Mouse (Mus musculus) limb, embryonic 11.5 days (tissue): ENCODE results near the gene Tubd1. TPM values are rescaled to one million over a fixed set of nuclear protein-coding genes. Genes with fewer than 3 reads are reported as not detected.

Source experiments
- ATAC-seq: fragments of 200-750 bp; cut with Nextera tagmentation; 2 replicates; pipeline ENCODE4 v1.8.0; 2017; ENCODE audit warnings: low read depth; ENCODE audit not compliant: insufficient number of reproducible peaks, low FRiP score, low TSS enrichment
- DNase-seq: peaks from one replicate; pipeline ENCODE4 v3.0.0-alpha.2; 2015; ENCODE audit warnings: low spot score
- H3K27ac ChIP-seq: fragments of 300-500 bp; sonication (generic); replicated peaks from 2 replicates; pipeline ENCODE4 v1.5.1; 2014; ENCODE audit warnings: low read depth, mild to moderate bottlenecking, low read length
- H3K27me3 ChIP-seq: fragments of 300-500 bp; sonication (generic); 2 replicates; pipeline ENCODE4 v1.6.1; 2014; ENCODE audit warnings: mild to moderate bottlenecking, low read length, mixed read lengths; ENCODE audit not compliant: control insufficient read depth, insufficient read depth
- H3K36me3 ChIP-seq: fragments of 300-500 bp; sonication (generic); 2 replicates; pipeline ENCODE4 v1.6.1; 2014; ENCODE audit warnings: mild to moderate bottlenecking, low read length, moderate library complexity, mixed read lengths; ENCODE audit not compliant: control insufficient read depth, insufficient read depth
- H3K4me1 ChIP-seq: fragments of 300-500 bp; sonication (generic); 2 replicates; pipeline ENCODE4 v1.6.1; 2014; ENCODE audit warnings: low read length, mixed read lengths; ENCODE audit not compliant: control insufficient read depth, insufficient read depth
- H3K4me2 ChIP-seq: fragments of 300-500 bp; sonication (generic); 2 replicates; pipeline ENCODE4 v1.6.1; 2014; ENCODE audit warnings: low read depth, mild to moderate bottlenecking, moderate library complexity; ENCODE audit not compliant: severe bottlenecking
- H3K4me3 ChIP-seq: fragments of 300-500 bp; sonication (generic); 2 replicates; pipeline ENCODE4 v1.5.1; 2014; ENCODE audit warnings: low read depth, low read length
- H3K9ac ChIP-seq: fragments of 300-500 bp; sonication (generic); 2 replicates; pipeline ENCODE4 v1.6.1; 2014; ENCODE audit warnings: mild to moderate bottlenecking, low read length
- H3K9me3 ChIP-seq: fragments of 300-500 bp; sonication (generic); 2 replicates; pipeline ENCODE4 v1.6.1; 2016; ENCODE audit warnings: low read length; ENCODE audit not compliant: control insufficient read depth
- WGBS: fragments of 180-500 bp; shearing (Covaris S2); extraction: QIAGEN DNeasy Blood & Tissue Kit; methylation state at CpG from one replicate; pipeline ENCODE4 v1.1.7; 2014; 5-methylcytosine and 5-hydroxymethylcytosine counted together
- polyA plus RNA-seq: library from polyadenylated mRNA; unstranded; fragments of >200 nt; fragmentation: Nextera tagmentation; extraction: Ambion mirVana; gene quantifications from 2 replicates; pipeline ENCODE4 v1.2.1, GENCODE M21; 2014

Gene Tubd1
- polyA plus RNA-seq, 1 experiment from 2014 or later: 10.7 TPM

- ATAC-seq (no peak), DNase-seq (no peak)
- Histone ChIP-seq H3K27ac (no peak overlapping the region), H3K9me3 (no peaks in the 10 kb centered on the region), H3K36me3 (no peaks in the 10 kb centered on the region), H3K27me3 (no peaks in the 10 kb centered on the region), H3K4me2 (no peak overlapping the region), H3K4me1 (no peaks in the 10 kb centered on the region), H3K4me3 (no peak overlapping the region), H3K9ac (no peak overlapping the region)
- WGBS: 73% methylated on average over 25 of the region's 25 CpGs
Observed at GRCm38 (mm10) chr11:86578809-86579730, 34.3 kb downstream of the Tubd1 start.

GRCm38 (mm10) chr11:86579731-86580318, 35.0 kb downstream of the Tubd1 start:
- H3K4me2 ChIP-seq: no peak overlapping the region
- DNase-seq (no peak), ATAC-seq (no peak)
- no peaks in the 10 kb centered on the region for H3K9me3 ChIP-seq
- H3K4me3 ChIP-seq: no peak overlapping the region
- H3K9ac ChIP-seq: no peak overlapping the region
- no peaks in the 10 kb centered on the region for H3K36me3 ChIP-seq
- no peak overlapping the region for H3K27ac ChIP-seq
- H3K4me1 ChIP-seq: no peaks in the 10 kb centered on the region
- WGBS: 82% methylated on average over 10 of the region's 10 CpGs
- H3K27me3 ChIP-seq: no peaks in the 10 kb centered on the region

- 87% methylated on average over 9 of the region's 9 CpGs for WGBS
- no peak for ATAC-seq
- no peak overlapping the region for H3K9ac ChIP-seq
- H3K27me3 ChIP-seq: no peaks in the 10 kb centered on the region
- no peak overlapping the region for H3K4me3 ChIP-seq
- no peak overlapping the region for H3K4me2 ChIP-seq
- H3K9me3 ChIP-seq: no peaks in the 10 kb centered on the region
- DNase-seq: no peak
- no peaks in the 10 kb centered on the region for H3K36me3 ChIP-seq
- H3K4me1 ChIP-seq: no peaks in the 10 kb centered on the region
- no peak overlapping the region for H3K27ac ChIP-seq
Observed at GRCm38 (mm10) chr11:86580319-86581113, 35.7 kb downstream of the Tubd1 start.

GRCm38 (mm10) chr11:86581250-86581753, 36.5 kb downstream of the Tubd1 start:
- no peaks in the 10 kb centered on the region for H3K36me3 ChIP-seq
- ATAC-seq (no peak), DNase-seq (no peak)
- no peak overlapping the region for H3K9ac ChIP-seq
- no peak overlapping the region for H3K4me2 ChIP-seq
- no peak overlapping the region for H3K27ac ChIP-seq
- no peak overlapping the region for H3K4me3 ChIP-seq
- H3K9me3 ChIP-seq: no peaks in the 10 kb centered on the region
- no peaks in the 10 kb centered on the region for H3K27me3 ChIP-seq
- WGBS: 72% methylated on average over 11 of the region's 11 CpGs
- no peaks in the 10 kb centered on the region for H3K4me1 ChIP-seq

DNA sequence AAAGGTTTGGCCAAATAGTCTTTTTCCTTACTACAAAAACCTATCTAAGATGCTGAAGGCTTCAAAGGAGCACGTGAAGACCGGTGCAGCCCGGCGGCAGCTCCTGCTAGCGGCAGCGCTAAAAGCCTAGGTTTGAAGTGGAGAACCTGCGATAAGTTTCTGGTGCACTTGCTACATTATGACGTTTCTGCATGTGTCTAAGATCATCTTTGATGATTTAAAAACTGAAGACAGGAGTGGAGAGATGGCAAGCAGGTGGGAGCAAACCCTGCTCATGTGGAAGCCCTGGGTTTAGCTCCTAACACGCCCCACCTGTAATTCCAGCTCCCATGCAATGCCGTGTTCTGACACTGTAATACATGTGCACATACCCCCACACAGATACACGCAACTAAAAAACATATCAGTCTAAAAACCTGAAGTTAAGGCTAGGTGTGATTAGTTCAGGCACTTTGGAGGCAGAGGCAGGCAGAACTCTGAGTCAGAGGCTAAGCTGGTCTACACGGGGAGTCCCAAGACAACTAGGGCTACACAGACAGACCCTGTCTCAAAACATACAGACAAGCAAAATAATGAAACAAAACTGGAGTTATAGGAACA, 37.3 kb downstream of the Tubd1 start:
- no peaks in the 10 kb centered on the region for H3K36me3 ChIP-seq
- 92% methylated on average over 12 of the region's 12 CpGs for WGBS
- DNase-seq (no peak), ATAC-seq (no peak)
- H3K27me3 ChIP-seq: no peaks in the 10 kb centered on the region
- H3K27ac ChIP-seq: no peak overlapping the region
- no peaks in the 10 kb centered on the region for H3K9me3 ChIP-seq
- H3K9ac ChIP-seq: no peak overlapping the region
- H3K4me1 ChIP-seq: peaks cover 4% of the 10 kb centered on the region
- H3K4me2 ChIP-seq: no peak overlapping the region
- H3K4me3 ChIP-seq: no peak overlapping the region

DNA sequence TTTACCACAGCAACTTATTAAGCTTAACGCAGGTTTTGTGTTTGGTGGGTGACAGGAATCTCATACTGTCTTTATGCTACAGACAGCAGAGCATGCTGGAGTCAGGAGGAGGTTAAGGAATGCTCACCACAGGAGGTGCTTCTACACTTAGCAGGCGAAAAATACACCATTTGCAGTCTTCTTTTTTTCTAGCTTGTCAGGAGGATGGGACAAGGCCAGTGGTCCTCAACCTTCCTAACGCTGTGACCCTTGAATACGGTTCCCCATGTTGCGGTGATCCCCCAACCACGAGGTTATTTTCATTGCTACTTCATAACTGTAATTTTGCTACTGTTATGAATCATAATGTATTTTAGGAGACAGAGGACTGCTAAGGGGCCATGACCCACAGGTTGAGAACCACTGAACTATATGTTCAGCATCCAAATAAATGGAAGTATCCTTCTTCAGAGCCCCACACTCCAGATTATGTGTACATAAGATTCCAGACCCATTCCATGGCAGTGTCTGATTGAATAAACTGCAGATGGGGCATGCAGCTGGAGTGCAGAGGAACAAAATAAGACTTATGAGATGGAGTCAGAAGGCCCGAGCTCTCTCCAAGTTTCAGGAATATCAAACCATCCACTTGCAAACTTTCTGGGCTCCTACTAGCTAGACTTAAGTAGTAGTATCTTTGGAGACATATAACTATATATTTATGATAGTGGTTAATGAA, 37.9 kb downstream of the Tubd1 start:
- Histone ChIP-seq H3K27ac (no peak overlapping the region), H3K9ac (no peak overlapping the region), H3K36me3 (no peaks in the 10 kb centered on the region), H3K9me3 (no peaks in the 10 kb centered on the region), H3K4me1 (peaks cover 9% of the 10 kb centered on the region), H3K4me3 (no peak overlapping the region), H3K27me3 (no peaks in the 10 kb centered on the region), H3K4me2 (no peak overlapping the region)
- ATAC-seq (no peak), DNase-seq (no peak)
- 85% methylated on average over 7 of the region's 7 CpGs for WGBS

GRCm38 (mm10) chr11:86583313-86583825, 38.6 kb downstream of the Tubd1 start:
- Histone ChIP-seq H3K36me3 (no peaks in the 10 kb centered on the region), H3K4me3 (no peak overlapping the region), H3K27ac (no peak overlapping the region), H3K27me3 (no peaks in the 10 kb centered on the region), H3K9me3 (no peaks in the 10 kb centered on the region), H3K9ac (no peak overlapping the region), H3K4me2 (no peak overlapping the region), H3K4me1 (peaks cover 9% of the 10 kb centered on the region)
- WGBS: 93% methylated on average over 3 of the region's 3 CpGs
- DNase-seq (no peak), ATAC-seq (no peak)
